Mouse (Mus musculus) forebrain, postnatal 0 days (tissue): ENCODE measurements around the gene Apoc4. TPM values are rescaled to one million over a fixed set of nuclear protein-coding genes. Genes with fewer than 3 reads are reported as not detected.

Experiments
- ATAC-seq: fragments of 200-750 bp; cut with Nextera tagmentation; 2 replicates; pipeline ENCODE4 v1.8.0; 2017; ENCODE audit warnings: mild to moderate bottlenecking, moderate library complexity
- DNase-seq: peaks from one replicate; pipeline ENCODE4 v3.0.0-alpha.2; 2015
- H3K27ac ChIP-seq: fragments of 300-500 bp; sonication (generic); 2 replicates; pipeline ENCODE4 v1.5.1; 2014; ENCODE audit warnings: low read depth, mild to moderate bottlenecking, antibody characterized with exemption, low read length, moderate library complexity, mixed read lengths
- H3K27me3 ChIP-seq: fragments of 300-500 bp; sonication (generic); 2 replicates; pipeline ENCODE4 v1.6.1; 2014; ENCODE audit warnings: mild to moderate bottlenecking, low read length, mixed read lengths; ENCODE audit not compliant: insufficient read depth
- H3K36me3 ChIP-seq: fragments of 300-500 bp; sonication (generic); 2 replicates; pipeline ENCODE4 v1.6.1; 2014; ENCODE audit warnings: mild to moderate bottlenecking, moderate library complexity; ENCODE audit not compliant: insufficient read depth
- H3K4me1 ChIP-seq: fragments of 300-500 bp; sonication (generic); 2 replicates; pipeline ENCODE4 v1.6.1; 2014; ENCODE audit warnings: antibody characterized with exemption; ENCODE audit not compliant: insufficient read depth
- H3K4me2 ChIP-seq: fragments of 300-500 bp; sonication (generic); 2 replicates; pipeline ENCODE4 v1.6.1; 2014; ENCODE audit warnings: low read depth, mild to moderate bottlenecking, moderate library complexity
- H3K4me3 ChIP-seq: fragments of 300-500 bp; sonication (generic); 2 replicates; pipeline ENCODE4 v1.5.1; 2014; ENCODE audit warnings: low read depth, low read length, mixed read lengths
- H3K9ac ChIP-seq: fragments of 300-500 bp; sonication (generic); 2 replicates; pipeline ENCODE4 v1.6.1; 2014; ENCODE audit warnings: mild to moderate bottlenecking
- H3K9me3 ChIP-seq: fragments of 300-500 bp; sonication (generic); 2 replicates; pipeline ENCODE4 v1.6.1; 2016; ENCODE audit warnings: low read length
- CTCF ChIP-seq: sonication (generic); IDR thresholded peaks from 2 replicates; pipeline ENCODE4 v1.5.1; 2016; ENCODE audit warnings: antibody characterized with exemption, control low read depth, low read depth
- WGBS: fragments of 180-500 bp; shearing (Covaris S2); extraction: QIAGEN DNeasy Blood & Tissue Kit; methylation state at CpG from one replicate; pipeline ENCODE4 v1.1.7; 2014; 5-methylcytosine and 5-hydroxymethylcytosine counted together
- polyA plus RNA-seq: library from polyadenylated mRNA; unstranded; fragments of >200 nt; fragmentation: Nextera tagmentation; extraction: Ambion mirVana; gene quantifications from 2 replicates; pipeline ENCODE4 v1.2.1, GENCODE M21; 2015
- total RNA-seq: library from RNA; depleted of rRNA; stranded (reverse); fragments of >200 nt; gene quantifications from 2 replicates; pipeline ENCODE4 v1.2.3, GENCODE M21; 2014

The Apoc4 gene
- total and polyA plus RNA-seq, 2 experiments from 2014 or later, result not detected

- Histone ChIP-seq H3K4me3 (no peak overlapping the region), H3K27ac (peak overlapping the region; percentile 80), H3K9ac (no peak overlapping the region), H3K9me3 (no peaks in the 10 kb centered on the region), H3K27me3 (no peaks in the 10 kb centered on the region), H3K4me2 (peak overlapping the region; percentile 27; the same call in 1 of the 2 replicates), H3K36me3 (no peaks in the 10 kb centered on the region), H3K4me1 (no peaks in the 10 kb centered on the region)
- whole genome bisulfite sequencing, result 3% methylated on average over 10 of the region's 10 CpGs
- ATAC-seq, result peak; percentile 77
- peak; percentile 96 for TF ChIP-seq CTCF
- peak; percentile 92 for DNase-seq
These were observed 12.1 kb downstream of the Apoc4 start for GRCm38 (mm10) chr7:19668947-19669721.

GRCm38 (mm10) chr7:19667434-19667833 lies 13.8 kb downstream of the Apoc4 start:
- DNase-seq, result no peak
- TF ChIP-seq CTCF, result no peak

GRCm38 (mm10) chr7:19666750-19667149 lies 14.5 kb downstream of the Apoc4 start:
- no peak overlapping the region for H3K9ac ChIP-seq
- WGBS, result 68% methylated on average over 3 of the region's 3 CpGs
- peaks cover 10% of the 10 kb centered on the region for H3K4me1 ChIP-seq
- DNase-seq (peak; percentile 5), ATAC-seq (no peak)
- H3K27ac ChIP-seq, result no peak overlapping the region
- H3K4me3 ChIP-seq, result no peak overlapping the region
- no peak overlapping the region for H3K4me2 ChIP-seq
- no peaks in the 10 kb centered on the region for H3K27me3 ChIP-seq
- no peaks in the 10 kb centered on the region for H3K9me3 ChIP-seq
- peak; percentile 20; the same call in 1 of the 2 replicates for TF ChIP-seq CTCF
- peaks cover 10% of the 10 kb centered on the region; the same call in 1 of the 2 replicates for H3K36me3 ChIP-seq

More at GRCm38 (mm10) chr7:19667434-19667833, 13.8 kb downstream of the Apoc4 start:
- no peak overlapping the region for H3K27ac ChIP-seq
- no peak overlapping the region for H3K9ac ChIP-seq
- no peaks in the 10 kb centered on the region for H3K9me3 ChIP-seq
- H3K27me3 ChIP-seq, result no peaks in the 10 kb centered on the region
- peaks cover 5% of the 10 kb centered on the region; the same call in 1 of the 2 replicates for H3K36me3 ChIP-seq
- H3K4me2 ChIP-seq, result no peak overlapping the region
- H3K4me3 ChIP-seq, result no peak overlapping the region
- WGBS, result 87% methylated on average over 2 of the region's 2 CpGs
- peaks cover 10% of the 10 kb centered on the region for H3K4me1 ChIP-seq
- ATAC-seq, result no peak

DNA sequence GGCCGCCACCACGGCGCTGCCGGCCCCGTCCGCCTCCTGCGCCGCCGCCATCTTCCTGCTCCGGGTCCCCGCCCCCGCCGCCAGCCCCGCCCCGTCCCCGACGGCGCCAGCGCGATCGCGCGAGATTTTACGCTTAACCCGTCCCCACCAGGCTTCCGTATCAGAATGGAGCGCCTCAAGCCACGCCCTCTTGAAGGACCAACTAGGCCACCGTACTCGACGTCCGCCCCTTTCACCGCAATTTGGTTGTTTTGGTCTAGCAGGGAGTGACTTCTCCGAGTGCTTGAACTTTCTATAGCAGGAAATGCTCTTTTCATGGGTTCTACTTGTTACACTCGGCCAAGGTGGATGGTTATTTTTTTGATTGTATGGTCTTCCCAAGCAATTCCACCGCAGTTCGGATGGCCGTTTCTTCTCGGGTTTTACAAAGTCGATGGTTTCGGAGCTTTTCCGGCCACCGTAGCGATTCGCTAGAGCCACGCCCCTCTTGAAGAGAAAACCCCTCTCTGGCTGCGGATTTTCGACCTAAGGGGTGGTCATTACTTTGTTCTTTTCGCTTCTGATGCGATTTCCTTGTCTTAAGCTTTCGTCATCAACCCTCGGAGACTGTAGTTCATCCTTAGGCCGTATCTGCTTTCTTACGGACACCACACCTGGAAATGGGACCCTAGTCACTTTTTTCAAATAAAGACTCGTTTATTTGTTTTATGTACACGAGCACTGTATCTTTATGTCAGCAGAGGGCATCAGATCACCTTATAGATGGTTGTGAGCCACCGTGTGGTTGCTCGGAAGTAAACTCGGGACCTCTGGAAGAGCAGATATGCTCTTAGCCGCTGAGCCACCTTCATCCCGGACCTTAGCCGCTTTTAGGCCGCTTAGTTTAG lies 16.1 kb downstream of the Apoc4 start, which contains the start of gene Clptm1:
Clptm1 (minus strand) TSS at position 79 of the 887 bp plus-strand sequence.
- 2% methylated on average over 62 of the region's 63 CpGs for WGBS
- H3K27ac ChIP-seq, result peak within 1 kb of the TSS; percentile 91
- peaks cover 10% of the 10 kb centered on the region for H3K4me1 ChIP-seq
- peak; percentile 99 for DNase-seq
- TF ChIP-seq CTCF, result peak; percentile 67
- no peaks in the 10 kb centered on the region for H3K9me3 ChIP-seq
- peaks cover 10% of the 10 kb centered on the region; the same call in 1 of the 2 replicates for H3K36me3 ChIP-seq
- peak; percentile 89 for ATAC-seq
- H3K27me3 ChIP-seq, result no peaks in the 10 kb centered on the region
- H3K9ac ChIP-seq, result peak within 1 kb of the TSS; percentile 99
- peak within 1 kb of the TSS; percentile 79 for H3K4me2 ChIP-seq
- peak within 1 kb of the TSS; percentile 100 for H3K4me3 ChIP-seq

DNA sequence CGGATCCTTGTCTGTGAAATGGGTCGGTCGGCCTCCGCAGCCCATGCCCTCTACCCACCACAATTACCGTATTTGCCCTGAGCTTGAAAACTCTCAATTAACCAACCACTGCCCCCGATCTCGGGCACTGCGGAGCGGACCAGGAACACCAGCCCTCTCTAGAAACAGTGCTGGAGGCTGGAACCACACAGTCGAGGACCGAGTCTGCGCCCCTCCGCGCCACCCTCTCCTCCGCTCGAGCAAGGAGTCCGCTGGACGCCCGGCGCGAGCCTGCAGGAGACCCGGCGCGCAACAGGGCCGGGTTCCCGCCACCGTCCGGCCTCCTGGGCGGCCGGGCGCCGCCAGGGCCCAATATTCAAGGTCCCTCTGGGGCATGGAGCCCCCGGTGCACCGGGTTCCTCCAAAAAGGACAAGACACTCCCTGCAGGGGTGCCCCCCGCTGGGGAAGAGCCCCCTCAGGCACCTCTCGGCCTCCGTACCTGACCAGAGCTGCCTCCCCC lies 16.8 kb downstream of the Apoc4 start:
- H3K27me3 ChIP-seq, result no peaks in the 10 kb centered on the region
- WGBS, result under 1% methylated on average over 37 of the region's 37 CpGs

DNA sequence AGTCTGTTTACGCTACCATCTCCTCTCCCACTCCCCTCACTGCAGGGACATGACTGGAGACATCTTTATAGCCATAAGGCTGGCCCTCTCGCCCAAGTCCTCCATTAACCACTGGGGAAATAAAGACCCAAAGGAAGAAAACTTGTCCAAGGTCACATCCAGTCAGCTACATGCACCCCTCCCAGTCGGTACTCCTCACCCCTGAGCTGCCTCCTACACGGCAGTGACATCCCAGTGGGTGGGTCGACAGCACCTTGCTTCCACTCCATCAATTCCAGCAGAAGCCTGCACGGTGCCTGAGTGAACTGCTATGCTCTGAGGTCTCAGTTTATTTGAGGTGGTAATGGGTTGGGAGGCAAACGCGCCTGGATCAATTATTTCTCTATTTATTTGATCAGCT lies 17.3 kb downstream of the Apoc4 start:
- DNase-seq (no peak), ATAC-seq (no peak)
- H3K27me3 ChIP-seq, result no peaks in the 10 kb centered on the region
- WGBS, result 18% methylated on average over 8 of the region's 8 CpGs
- peak overlapping the region; percentile 99 for H3K9ac ChIP-seq
- peaks cover 10% of the 10 kb centered on the region for H3K4me1 ChIP-seq
- no peak overlapping the region; the same call in 1 of the 2 replicates for H3K27ac ChIP-seq
- H3K36me3 ChIP-seq, result peaks cover 10% of the 10 kb centered on the region; the same call in 1 of the 2 replicates
- TF ChIP-seq CTCF, result no peak
- peak overlapping the region; percentile 79 for H3K4me2 ChIP-seq
- peak overlapping the region; percentile 100 for H3K4me3 ChIP-seq
- H3K9me3 ChIP-seq, result no peaks in the 10 kb centered on the region

More for the DNA sequence above, 16.8 kb downstream of the Apoc4 start:
- DNase-seq, result no peak
- Histone ChIP-seq H3K9me3 (no peaks in the 10 kb centered on the region), H3K27ac (peak overlapping the region; percentile 76), H3K4me2 (peak overlapping the region; percentile 79), H3K4me3 (peak overlapping the region; percentile 100), H3K36me3 (peaks cover 10% of the 10 kb centered on the region; the same call in 1 of the 2 replicates), H3K9ac (peak overlapping the region; percentile 99), H3K4me1 (peaks cover 10% of the 10 kb centered on the region)
- ATAC-seq, result peak; percentile 23
- no peak for TF ChIP-seq CTCF
